Mouse (Mus musculus) embryo, embryonic 10.5 days (tissue): ENCODE results near the gene Cdr2.
"Not testable (repeated sequence)": the region's sequence is repeated elsewhere in the genome, so short reads cannot be mapped to it uniquely, and the experiment has no call there.

Experiments
- DNase-seq: peaks from one replicate; pipeline ENCODE4 v3.0.0-alpha.2; 2015; ENCODE audit warnings: low spot score

Gene Cdr2

GRCm38 (mm10) chr7:120970112-120970511, 12.0 kb downstream of the Cdr2 start:
- DNase-seq, result no peak

- no peak for DNase-seq
Observed at GRCm38 (mm10) chr7:120969221-120969620, 12.9 kb downstream of the Cdr2 start.

- no peak for DNase-seq
Observed at GRCm38 (mm10) chr7:120963126-120963525, 19.0 kb downstream of the Cdr2 start.

- no peak for DNase-seq
Observed at GRCm38 (mm10) chr7:120961893-120962292, 20.2 kb downstream of the Cdr2 start.

- DNase-seq, result no peak
Observed at GRCm38 (mm10) chr7:120960601-120961000, 21.5 kb downstream of the Cdr2 start.

- no peak for DNase-seq
Observed at GRCm38 (mm10) chr7:120960116-120960515, 22.0 kb downstream of the Cdr2 start.

- not testable (repeated sequence) for DNase-seq
Observed at GRCm38 (mm10) chr7:120953591-120953990, 28.5 kb downstream of the Cdr2 start.

GRCm38 (mm10) chr7:120943936-120944509, 38.1 kb downstream of the Cdr2 start:
- DNase-seq, result no peak

- DNase-seq, result no peak
Observed at GRCm38 (mm10) chr7:120942506-120942905, 39.6 kb downstream of the Cdr2 start.

- no peak for DNase-seq
Observed at GRCm38 (mm10) chr7:120941214-120941613, 40.9 kb downstream of the Cdr2 start.

- no peak for DNase-seq
Observed at GRCm38 (mm10) chr7:120940343-120940742, 41.8 kb downstream of the Cdr2 start.

GRCm38 (mm10) chr7:120938206-120938605, 43.9 kb downstream of the Cdr2 start:
- no peak for DNase-seq

GRCm38 (mm10) chr7:120936522-120936921, 45.6 kb downstream of the Cdr2 start:
- DNase-seq, result no peak

GRCm38 (mm10) chr7:120934716-120935115, 47.4 kb downstream of the Cdr2 start:
- peak; percentile 83 for DNase-seq

- no peak for DNase-seq
Observed at GRCm38 (mm10) chr7:120933680-120934195, 48.4 kb downstream of the Cdr2 start.

GRCm38 (mm10) chr7:120933110-120933509, 49.0 kb downstream of the Cdr2 start:
- no peak for DNase-seq

- DNase-seq, result peak; percentile 92
Observed at GRCm38 (mm10) chr7:120918526-120918962, 63.6 kb downstream of the Cdr2 start.

GRCm38 (mm10) chr7:120917592-120918461, 64.3 kb downstream of the Cdr2 start, which contains the start of gene Polr3e:
Polr3e (plus strand) TSS chr7:120917744.
- DNase-seq, result peak; percentile 98

GRCm38 (mm10) chr7:120917279-120917591, 64.9 kb downstream of the Cdr2 start:
- DNase-seq, result no peak

- DNase-seq, result peak; percentile 54
Observed at GRCm38 (mm10) chr7:120916262-120916875, 65.7 kb downstream of the Cdr2 start.

GRCm38 (mm10) chr7:120913332-120913731, 68.8 kb downstream of the Cdr2 start:
- peak; percentile 37 for DNase-seq

GRCm38 (mm10) chr7:120911268-120911667, 70.8 kb downstream of the Cdr2 start:
- DNase-seq, result not testable (repeated sequence)

- not testable (repeated sequence) for DNase-seq
Observed at GRCm38 (mm10) chr7:120910172-120910571, 71.9 kb downstream of the Cdr2 start.
